Mouse (Mus musculus) A20 (cell line): ENCODE results near the gene Trh.
A peak's percentile ranks its signal among the peaks of the same experiment; 100 is the strongest.

Experiments used
- DNase-seq: peaks from one replicate; pipeline ENCODE4 v3.0.0-alpha.2; 2011; ENCODE audit warnings: low read depth, low spot score

The Trh gene

GRCm38 (mm10) chr6:92224981-92225380 is 19.5 kb downstream of the Trh start:
- no peak for DNase-seq

DNA sequence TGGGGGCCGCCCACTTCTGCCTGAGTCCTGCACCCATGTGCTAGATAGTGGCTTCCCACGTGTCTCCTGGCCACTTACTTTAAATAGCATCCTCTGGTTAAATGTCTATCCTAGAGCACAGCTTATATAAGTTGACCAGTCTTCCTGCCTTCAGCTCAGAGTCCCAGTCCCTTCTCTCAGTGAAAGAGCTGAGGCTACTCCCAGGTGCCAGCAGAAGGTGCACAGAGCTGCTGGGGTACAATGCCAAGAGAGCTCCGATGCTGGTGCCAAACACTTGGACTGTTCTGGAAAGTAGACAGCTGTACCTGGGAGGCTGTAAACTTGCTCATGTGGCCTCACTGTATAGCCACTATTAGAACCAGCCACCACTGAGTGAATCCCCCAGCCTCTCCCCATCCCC is 22.4 kb downstream of the Trh start:
- DNase-seq: no peak

GRCm38 (mm10) chr6:92221604-92222003 is 22.8 kb downstream of the Trh start:
- no peak for DNase-seq

- DNase-seq: peak; percentile 63
These were observed 25.0 kb downstream of the Trh start for GRCm38 (mm10) chr6:92219445-92219844.

DNA sequence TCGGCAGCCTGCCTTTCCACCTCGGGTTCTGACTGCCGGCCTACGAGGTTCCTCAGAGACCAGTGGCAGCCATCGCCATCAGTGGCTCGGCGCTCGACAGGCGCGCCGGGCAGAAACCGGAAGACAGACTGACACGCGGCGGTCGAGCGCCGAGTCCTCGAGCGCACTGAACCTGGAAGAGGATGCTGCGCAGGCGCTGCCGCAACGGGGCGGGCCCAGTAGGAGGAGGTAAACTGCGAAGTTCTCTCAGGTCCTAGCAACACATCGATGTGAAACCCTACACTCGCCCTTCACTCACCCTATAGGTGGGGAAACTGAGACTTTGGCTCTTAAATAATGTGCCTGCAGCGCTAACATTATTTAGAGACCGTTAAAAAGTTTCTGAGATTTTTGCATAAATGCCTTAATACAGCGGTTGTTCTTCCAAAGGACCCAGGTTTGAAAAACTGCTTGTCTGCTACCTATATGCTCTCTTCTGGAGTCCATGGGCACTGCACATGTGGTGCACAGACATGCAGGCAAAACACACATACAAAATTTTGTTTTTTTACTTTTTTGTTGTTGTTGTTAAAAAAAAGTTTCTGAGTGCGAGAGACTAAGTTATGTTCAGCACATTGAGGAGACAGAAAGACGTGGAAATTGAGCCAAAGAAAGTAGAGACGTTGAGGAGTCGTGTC is 29.5 kb downstream of the Trh start, which contains the start of gene Rbsn:
Rbsn (minus strand) TSS at position 153 of the 677 bp plus-strand sequence.
- DNase-seq: peak; percentile 95

GRCm38 (mm10) chr6:92214055-92214772 is 30.2 kb downstream of the Trh start:
- DNase-seq: peak; percentile 47

DNA sequence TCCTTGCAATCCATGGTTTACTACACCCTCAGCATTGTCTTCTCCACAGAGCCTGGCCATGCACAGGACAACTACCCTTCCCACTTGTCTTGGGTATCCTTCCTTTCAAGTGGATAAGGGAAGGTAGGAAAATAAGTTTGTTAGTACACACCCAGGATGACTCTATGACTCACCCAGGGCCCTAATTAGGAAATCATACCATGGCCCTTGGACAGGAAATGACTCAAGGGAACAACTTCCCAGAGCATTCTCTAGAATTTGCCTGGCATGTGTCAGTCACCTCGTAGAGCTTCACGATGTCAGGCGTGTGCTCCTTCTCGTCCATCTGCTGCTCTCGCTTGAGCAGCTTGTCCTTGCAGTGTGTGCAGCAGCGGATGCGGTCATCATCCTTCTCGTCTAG is 45.0 kb downstream of the Trh start:
- no peak for DNase-seq
